Mouse (Mus musculus) ES-Bruce4 (cell line): ENCODE measurements around the gene St3gal2. TPM values are rescaled to one million over a fixed set of nuclear protein-coding genes. Genes with fewer than 3 reads are reported as not detected.
"Not testable (repeated sequence)": the region's sequence is repeated elsewhere in the genome, so short reads cannot be mapped to it uniquely, and the experiment has no call there.

Source experiments
- H3K27ac ChIP-seq: 2 replicates; pipeline ENCODE4 v1.5.1; 2012; ENCODE audit warnings: low read length, inconsistent platforms; ENCODE audit not compliant: insufficient read depth
- H3K27me3 ChIP-seq: 2 replicates; pipeline ENCODE4 v1.6.1; 2012; ENCODE audit warnings: mild to moderate bottlenecking, low read length, inconsistent platforms; ENCODE audit not compliant: control insufficient read depth, poor library complexity, insufficient read depth, severe bottlenecking
- H3K36me3 ChIP-seq: 2 replicates; pipeline ENCODE4 v1.6.1; 2012; ENCODE audit warnings: inconsistent platforms, mild to moderate bottlenecking, low read length, moderate library complexity; ENCODE audit not compliant: control insufficient read depth, poor library complexity, insufficient read depth, severe bottlenecking
- H3K4me1 ChIP-seq: one replicate; pipeline ENCODE4 v1.8.1; 2011; ENCODE audit warnings: low read length; ENCODE audit not compliant: control insufficient read depth, insufficient read depth
- H3K4me3 ChIP-seq: 2 replicates; pipeline ENCODE4 v1.5.1; 2011; ENCODE audit warnings: low read depth, mild to moderate bottlenecking, low read length
- H3K9ac ChIP-seq: 2 replicates; pipeline ENCODE4 v1.6.1; 2012; ENCODE audit warnings: low read depth, mild to moderate bottlenecking, inconsistent platforms; ENCODE audit not compliant: poor library complexity, severe bottlenecking
- H3K9me3 ChIP-seq: replicated peaks from 2 replicates; pipeline ENCODE4 v1.6.1; 2012; ENCODE audit warnings: mild to moderate bottlenecking, low read length, inconsistent platforms; ENCODE audit not compliant: control insufficient read depth, poor library complexity, insufficient read depth, severe bottlenecking
- CTCF ChIP-seq: IDR thresholded peaks from one replicate; pipeline ENCODE4 v1.8.1; 2011; ENCODE audit warnings: low read depth, low read length
- EP300 ChIP-seq: IDR thresholded peaks from 2 replicates; pipeline ENCODE4 v1.6.1; 2011; ENCODE audit warnings: low read depth, low read length; ENCODE audit not compliant: insufficient read depth
- POLR2A ChIP-seq: IDR thresholded peaks from one replicate; pipeline ENCODE4 v1.8.1; 2011; ENCODE audit warnings: low read length; ENCODE audit not compliant: insufficient read depth
- polyA plus RNA-seq: library from polyadenylated mRNA; stranded (reverse); fragments of >200 nt; gene quantifications from 2 replicates; pipeline ENCODE4 v1.2.4, GENCODE M21; 2011; ENCODE audit warnings: low read depth; ENCODE audit not compliant: missing spikeins, insufficient read depth, insufficient read length

The St3gal2 gene
- polyA plus RNA-seq, 1 experiment = 7.1 TPM

DNA sequence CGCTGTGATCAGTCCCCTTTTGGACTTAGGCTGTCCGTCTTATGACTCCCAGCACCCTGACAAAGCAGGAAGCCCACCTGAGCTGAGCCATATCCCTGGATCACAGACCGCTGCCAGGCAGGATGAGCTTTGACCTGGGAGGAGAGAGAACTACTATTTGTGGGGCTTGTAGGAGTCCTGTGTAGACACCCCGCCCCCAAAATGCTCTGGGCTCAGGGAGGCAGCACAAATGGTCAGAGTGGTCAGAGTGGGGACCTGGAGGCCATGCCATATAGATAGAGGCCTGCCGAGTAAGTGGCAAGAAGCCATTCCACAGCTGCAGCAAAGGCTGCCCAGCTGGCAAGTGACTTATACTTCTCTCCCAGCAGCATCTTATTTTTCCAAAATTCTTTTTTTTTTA, 38.4 kb downstream of the St3gal2 start:
- Histone ChIP-seq H3K27me3 (no peaks in the 10 kb centered on the region), H3K36me3 (no peaks in the 10 kb centered on the region)

DNA sequence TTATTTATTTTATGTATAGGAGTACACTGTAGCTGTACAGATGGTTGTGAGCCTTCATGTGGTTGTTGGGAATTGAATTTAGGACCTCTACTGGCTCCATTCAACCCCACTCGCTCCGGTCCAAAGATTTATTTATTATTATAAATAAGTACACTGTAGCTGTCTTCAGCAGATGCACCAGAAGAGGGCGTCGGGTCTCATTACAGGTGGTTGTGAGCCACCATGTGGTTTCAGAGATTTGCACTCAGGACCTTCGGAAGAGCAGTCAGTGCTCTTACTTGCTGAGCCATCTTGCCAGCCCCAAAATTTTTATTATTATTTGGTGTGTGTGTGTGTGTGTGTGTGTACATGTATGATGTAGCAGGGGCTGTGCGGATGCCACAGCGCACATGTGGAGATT, 38.8 kb downstream of the St3gal2 start:
- not testable (repeated sequence) for H3K36me3 ChIP-seq, H3K4me1 ChIP-seq, H3K9ac ChIP-seq, H3K27me3 ChIP-seq, H3K9me3 ChIP-seq, H3K27ac ChIP-seq, H3K4me3 ChIP-seq

More for the DNA sequence above, 38.4 kb downstream of the St3gal2 start:
- Histone ChIP-seq H3K9me3 (no peaks in the 10 kb centered on the region), H3K4me3 (no peak overlapping the region), H3K27ac (no peak overlapping the region), H3K9ac (no peak overlapping the region), H3K4me1 (no peaks in the 10 kb centered on the region)
- TF ChIP-seq POLR2A (no peak), CTCF (no peak), EP300 (no peak)

DNA sequence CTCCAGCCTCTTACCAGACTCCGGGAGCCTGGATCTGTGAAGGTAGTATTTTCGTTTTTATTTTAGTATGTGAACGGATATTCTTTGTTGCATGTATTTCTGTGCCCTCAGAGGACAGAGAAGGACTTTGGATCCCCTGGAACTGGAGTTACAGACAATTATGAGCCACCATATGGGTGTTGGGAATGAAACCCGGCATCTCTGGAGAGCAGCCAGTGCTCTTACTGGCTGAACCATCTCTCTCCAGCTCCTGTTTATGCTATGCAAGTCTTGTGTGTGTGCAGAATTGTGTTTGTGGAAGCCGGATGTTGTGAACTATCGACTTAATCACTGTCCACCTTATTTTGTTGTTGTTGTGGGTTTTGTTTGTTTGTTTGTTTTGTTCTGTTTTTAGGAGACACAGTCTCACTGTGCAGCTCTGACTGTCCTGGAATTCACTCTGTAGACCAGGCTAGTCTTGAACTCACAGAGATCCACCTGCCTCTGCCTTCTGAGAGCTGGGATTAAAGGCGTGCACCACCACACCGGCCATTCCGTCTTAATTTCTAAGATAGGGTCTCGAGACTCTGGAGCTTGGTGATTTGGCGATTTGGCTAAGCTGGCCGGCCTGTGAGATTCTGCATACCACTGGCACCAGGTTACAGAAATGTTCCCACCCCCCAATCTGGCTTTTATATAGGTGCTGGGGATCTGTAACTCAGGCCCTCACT, 39.5 kb downstream of the St3gal2 start:
- Histone ChIP-seq H3K27me3 (no peaks in the 10 kb centered on the region), H3K9ac (no peak overlapping the region), H3K9me3 (no peaks in the 10 kb centered on the region), H3K27ac (no peak overlapping the region), H3K4me1 (no peaks in the 10 kb centered on the region), H3K4me3 (no peak overlapping the region), H3K36me3 (no peaks in the 10 kb centered on the region)
- TF ChIP-seq POLR2A = no peak
- no peak for TF ChIP-seq CTCF
- no peak for TF ChIP-seq EP300

DNA sequence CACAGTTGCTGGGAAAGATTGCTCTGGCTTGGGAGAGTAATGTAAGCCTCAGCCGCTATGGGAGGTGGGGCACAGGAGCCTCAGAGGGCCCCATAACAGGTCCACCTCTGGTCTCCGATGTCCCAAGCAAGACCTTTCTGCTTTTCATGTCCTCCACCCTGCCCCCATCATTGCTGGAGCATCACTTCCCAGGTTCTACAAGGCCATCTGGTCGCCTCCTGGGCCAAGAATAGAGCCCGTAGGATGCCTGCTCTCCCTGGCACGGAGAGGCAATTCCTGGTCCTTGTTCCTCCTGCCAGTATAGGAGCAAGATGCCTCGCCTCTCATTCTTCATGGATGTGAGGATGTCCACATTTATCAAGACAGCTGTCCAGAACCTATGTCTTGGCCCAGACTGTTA, 40.2 kb downstream of the St3gal2 start:
- no peak overlapping the region for H3K27ac ChIP-seq
- H3K4me3 ChIP-seq = no peak overlapping the region
- TF ChIP-seq CTCF = no peak
- no peak for TF ChIP-seq POLR2A
- no peak for TF ChIP-seq EP300
- no peaks in the 10 kb centered on the region for H3K36me3 ChIP-seq
- no peak overlapping the region for H3K9ac ChIP-seq
- H3K4me1 ChIP-seq = no peaks in the 10 kb centered on the region
- H3K9me3 ChIP-seq = no peaks in the 10 kb centered on the region
- H3K27me3 ChIP-seq = no peaks in the 10 kb centered on the region

DNA sequence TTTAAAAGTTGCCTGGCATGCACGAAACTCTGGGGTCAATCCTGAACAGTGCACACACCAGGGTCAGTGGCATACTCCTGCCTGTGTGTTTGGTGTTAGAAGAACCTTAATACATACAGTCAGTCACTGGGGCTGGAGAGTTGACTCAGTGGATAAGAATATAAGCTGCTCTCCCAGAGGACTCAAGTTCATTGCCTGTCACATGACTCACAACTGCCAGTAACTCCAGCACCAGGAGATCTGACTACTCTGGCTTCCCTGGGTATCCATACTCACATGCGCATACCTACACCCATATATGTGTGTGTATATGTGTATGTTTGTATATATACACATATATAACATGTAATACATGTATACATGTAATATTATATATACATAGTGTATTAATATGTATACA, 43.3 kb downstream of the St3gal2 start:
- Histone ChIP-seq H3K9me3 (no peaks in the 10 kb centered on the region), H3K27me3 (no peaks in the 10 kb centered on the region), H3K27ac (no peak overlapping the region), H3K4me1 (no peaks in the 10 kb centered on the region), H3K36me3 (no peaks in the 10 kb centered on the region), H3K9ac (no peak overlapping the region), H3K4me3 (no peak overlapping the region)
- TF ChIP-seq EP300 (no peak), CTCF (no peak), POLR2A (no peak)

- Histone ChIP-seq H3K9me3 (no peaks in the 10 kb centered on the region), H3K9ac (no peak overlapping the region), H3K4me3 (no peak overlapping the region), H3K27ac (no peak overlapping the region), H3K27me3 (no peaks in the 10 kb centered on the region), H3K4me1 (no peaks in the 10 kb centered on the region), H3K36me3 (no peaks in the 10 kb centered on the region)
- TF ChIP-seq POLR2A = no peak
- no peak for TF ChIP-seq CTCF
- no peak for TF ChIP-seq EP300
Measured at GRCm38 (mm10) chr8:110964666-110965065, 44.9 kb downstream of the St3gal2 start.
